Mouse (Mus musculus): ENCODE results near the gene Tas2r136. TPM values are rescaled to one million over a fixed set of nuclear protein-coding genes. Genes with fewer than 3 reads are reported as not detected.

The Tas2r136 gene
- polyA plus RNA-seq (2015; fragmentation: Nextera tagmentation; extraction: Ambion mirVana) = not detected in 2 replicates

DNA sequence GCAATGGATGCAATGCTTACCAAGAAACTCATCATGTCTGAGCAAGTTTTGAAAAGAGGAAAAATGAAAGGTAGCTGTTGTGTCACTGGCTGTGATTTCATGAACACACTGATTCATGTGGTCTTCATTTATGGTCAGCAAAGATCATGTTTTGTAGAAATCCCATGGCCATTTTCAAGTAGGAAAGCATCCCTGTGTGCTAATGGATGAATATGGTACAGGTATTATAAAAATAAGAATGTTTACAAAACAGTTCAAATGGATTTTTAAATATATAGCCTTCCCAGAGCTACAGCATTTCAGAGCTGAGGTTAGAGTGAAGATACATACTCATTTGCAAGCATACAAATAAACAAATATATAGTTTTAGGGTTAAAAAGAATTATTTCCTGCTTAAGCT lies at the start of gene Tas2r136:
TSS of gene Tas2r136 (minus strand) at position 101 of the 400 bp plus-strand sequence.
- no peak within 1 kb of the TSS for H3K9ac ChIP-seq (replicated peaks; ENCODE audit: low read depth)
- no peaks in the 10 kb centered on the region for H3K4me1 ChIP-seq (ENCODE audit: insufficient read depth, low read depth, low read length)
- ATAC-seq (no peak), DNase-seq (ENCODE audit: low spot score) (no peak)
- H3K4me2 ChIP-seq (replicated peaks; ENCODE audit: low read depth, low read length) = no peak within 1 kb of the TSS
- H3K27ac ChIP-seq (ENCODE audit: low read length) = no peak within 1 kb of the TSS
- no peaks in the 10 kb centered on the region for H3K27me3 ChIP-seq (replicated peaks; ENCODE audit: insufficient read depth, low read length)
- H3K9me3 ChIP-seq (ENCODE audit: low read length) = no peaks in the 10 kb centered on the region
- TF ChIP-seq EP300 (IDR thresholded peaks at IDR 0.05) (no peak), CTCF (IDR thresholded peaks at IDR 0.05) (no peak)
- no peak within 1 kb of the TSS for H3K4me3 ChIP-seq (ENCODE audit: low read depth, low read length)
- H3K36me3 ChIP-seq (ENCODE audit: insufficient read depth, low read length) = no peaks in the 10 kb centered on the region

DNA sequence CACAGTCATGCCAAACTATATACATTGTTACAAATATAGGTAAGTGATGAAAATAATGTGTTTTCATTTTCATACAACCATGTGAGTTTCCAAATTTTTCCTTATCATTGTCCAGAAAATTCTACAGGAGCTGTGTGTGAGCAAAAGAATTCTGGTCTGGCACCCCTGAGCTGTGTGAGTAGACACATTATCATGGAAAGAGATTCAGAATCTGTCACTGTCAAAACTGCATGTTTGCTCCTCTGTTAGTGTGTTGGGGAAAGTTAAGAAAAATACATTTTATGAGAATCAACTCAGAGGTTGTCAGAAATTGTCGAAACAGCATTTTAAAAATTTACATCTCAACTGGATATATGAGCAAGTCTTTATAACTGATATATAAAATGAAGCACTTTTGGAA lies 24.6 kb upstream of the Tas2r136 start, which contains the start of gene Tas2r117:
TSS of gene Tas2r117 (plus strand) at position 301 of the 400 bp plus-strand sequence.
- Histone ChIP-seq H3K4me2 (replicated peaks; ENCODE audit: low read depth, low read length) (no peak within 1 kb of the TSS), H3K36me3 (ENCODE audit: insufficient read depth, low read length) (no peaks in the 10 kb centered on the region), H3K9ac (replicated peaks; ENCODE audit: low read depth) (no peak within 1 kb of the TSS), H3K4me3 (ENCODE audit: low read depth, low read length) (no peak within 1 kb of the TSS), H3K27me3 (replicated peaks; ENCODE audit: insufficient read depth, low read length) (no peaks in the 10 kb centered on the region), H3K4me1 (ENCODE audit: insufficient read depth, low read depth, low read length) (no peaks in the 10 kb centered on the region), H3K27ac (ENCODE audit: low read length) (no peak within 1 kb of the TSS), H3K9me3 (ENCODE audit: low read length) (no peaks in the 10 kb centered on the region)
- DNase-seq (ENCODE audit: low spot score) (no peak), ATAC-seq (no peak)
- WGBS = 69% methylated on average over 1 of the region's 1 CpGs
- no peak for TF ChIP-seq EP300 (IDR thresholded peaks at IDR 0.05)
- TF ChIP-seq CTCF (IDR thresholded peaks at IDR 0.05) = no peak

DNA sequence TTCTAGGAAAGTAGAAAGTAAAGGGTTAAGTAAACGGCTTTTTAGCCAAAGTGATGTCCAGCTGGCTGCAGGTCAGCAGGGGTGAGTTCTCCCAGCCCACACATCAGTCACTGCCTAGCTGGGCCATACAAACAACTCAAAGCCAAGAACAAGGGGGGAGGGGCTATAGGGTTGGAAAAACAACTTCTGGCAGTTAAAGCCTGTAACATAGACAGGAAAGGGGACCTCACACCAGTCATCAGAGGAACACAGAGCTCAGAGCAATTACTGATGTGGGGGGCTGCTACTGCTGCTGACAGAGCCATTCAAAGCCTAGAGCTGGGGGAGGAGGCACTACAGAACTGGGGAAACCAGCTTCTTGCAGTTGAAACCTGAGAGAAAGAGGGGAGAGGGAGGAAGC lies 17.4 kb upstream of the Tas2r136 start:
- peak; percentile 27 for DNase-seq (ENCODE audit: low spot score)
- TF ChIP-seq EP300 (IDR thresholded peaks at IDR 0.05) = no peak
- TF ChIP-seq CTCF (IDR thresholded peaks at IDR 0.05) = no peak
- peak; percentile 55 for ATAC-seq
- H3K27ac ChIP-seq (ENCODE audit: low read length) = no peak overlapping the region
- no peaks in the 10 kb centered on the region for H3K4me1 ChIP-seq (ENCODE audit: insufficient read depth, low read depth, low read length)
- peaks cover 4% of the 10 kb centered on the region; the same call in 1 of the 2 replicates for H3K9me3 ChIP-seq (ENCODE audit: low read length)
- H3K4me2 ChIP-seq (replicated peaks; ENCODE audit: low read depth, low read length) = no peak overlapping the region
- no peak overlapping the region for H3K4me3 ChIP-seq (ENCODE audit: low read depth, low read length)
- H3K9ac ChIP-seq (replicated peaks; ENCODE audit: low read depth) = no peak overlapping the region
- H3K27me3 ChIP-seq (replicated peaks; ENCODE audit: insufficient read depth, low read length) = no peaks in the 10 kb centered on the region
- H3K36me3 ChIP-seq (ENCODE audit: insufficient read depth, low read length) = no peaks in the 10 kb centered on the region
- 5% methylated on average over 1 of the region's 1 CpGs for WGBS

DNA sequence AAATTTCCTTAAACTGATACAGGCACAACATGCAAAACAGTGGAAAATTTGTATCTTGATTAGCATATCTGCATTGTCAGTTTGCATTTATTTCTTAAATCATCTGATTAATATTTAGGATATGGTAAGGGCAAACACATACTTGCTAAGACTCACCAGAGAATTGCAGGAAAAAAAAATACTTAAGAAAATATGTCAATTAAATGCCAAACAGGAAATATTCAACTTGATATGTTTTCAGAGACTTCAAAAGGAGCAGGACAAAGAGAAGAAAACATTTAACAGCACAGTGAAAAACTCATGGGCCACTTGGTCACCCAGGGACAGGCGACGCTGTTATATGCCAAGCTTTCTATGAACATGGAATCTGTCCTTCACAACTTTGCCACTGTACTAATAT lies 16.1 kb downstream of the Tas2r136 start, which contains the start of gene Tas2r102:
TSS of gene Tas2r102 (plus strand) at position 301 of the 400 bp plus-strand sequence.
- H3K36me3 ChIP-seq (ENCODE audit: insufficient read depth, low read length) = no peaks in the 10 kb centered on the region
- H3K27me3 ChIP-seq (replicated peaks; ENCODE audit: insufficient read depth, low read length) = no peaks in the 10 kb centered on the region
- H3K4me2 ChIP-seq (replicated peaks; ENCODE audit: low read depth, low read length) = no peak within 1 kb of the TSS
- H3K9ac ChIP-seq (replicated peaks; ENCODE audit: low read depth) = no peak within 1 kb of the TSS
- no peak for DNase-seq (ENCODE audit: low spot score)
- TF ChIP-seq CTCF (IDR thresholded peaks at IDR 0.05) (no peak), EP300 (IDR thresholded peaks at IDR 0.05) (no peak)
- no peak for ATAC-seq
- 92% methylated on average over 2 of the region's 2 CpGs for WGBS
- no peaks in the 10 kb centered on the region for H3K9me3 ChIP-seq (ENCODE audit: low read length)
- H3K27ac ChIP-seq (ENCODE audit: low read length) = no peak within 1 kb of the TSS
- no peaks in the 10 kb centered on the region for H3K4me1 ChIP-seq (ENCODE audit: insufficient read depth, low read depth, low read length)
- H3K4me3 ChIP-seq (ENCODE audit: low read depth, low read length) = no peak within 1 kb of the TSS

DNA sequence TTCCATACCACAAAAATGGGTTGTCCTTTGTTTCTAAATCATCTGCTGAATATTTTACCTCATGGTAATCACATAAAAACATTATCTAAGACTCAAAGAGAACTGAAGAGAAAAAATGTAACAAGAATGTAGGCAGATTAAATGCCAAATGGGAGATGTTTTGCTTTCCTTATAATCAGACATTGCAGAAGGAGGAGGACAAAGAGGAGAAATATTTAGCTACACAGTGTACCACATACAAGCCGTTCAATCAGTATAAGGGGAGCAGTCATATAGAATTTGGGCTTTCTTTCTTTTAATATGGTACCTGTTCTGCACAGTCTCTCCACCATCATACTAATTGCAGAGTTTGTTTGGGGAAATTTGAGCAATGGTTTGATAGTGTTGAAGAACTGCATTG lies 23.5 kb downstream of the Tas2r136 start, which contains the start of gene Tas2r124:
TSS of gene Tas2r124 (plus strand) at position 301 of the 400 bp plus-strand sequence.
- no peaks in the 10 kb centered on the region for H3K27me3 ChIP-seq (replicated peaks; ENCODE audit: insufficient read depth, low read length)
- DNase-seq (ENCODE audit: low spot score) (no peak), ATAC-seq (no peak)
- no peaks in the 10 kb centered on the region for H3K36me3 ChIP-seq (ENCODE audit: insufficient read depth, low read length)
- H3K27ac ChIP-seq (ENCODE audit: low read length) = no peak within 1 kb of the TSS
- no peaks in the 10 kb centered on the region for H3K9me3 ChIP-seq (ENCODE audit: low read length)
- H3K9ac ChIP-seq (replicated peaks; ENCODE audit: low read depth) = no peak within 1 kb of the TSS
- no peak within 1 kb of the TSS for H3K4me3 ChIP-seq (ENCODE audit: low read depth, low read length)
- no peaks in the 10 kb centered on the region for H3K4me1 ChIP-seq (ENCODE audit: insufficient read depth, low read depth, low read length)
- no peak for TF ChIP-seq EP300 (IDR thresholded peaks at IDR 0.05)
- no peak for TF ChIP-seq CTCF (IDR thresholded peaks at IDR 0.05)
- H3K4me2 ChIP-seq (replicated peaks; ENCODE audit: low read depth, low read length) = no peak within 1 kb of the TSS
- 86% methylated on average over 1 of the region's 1 CpGs for WGBS

DNA sequence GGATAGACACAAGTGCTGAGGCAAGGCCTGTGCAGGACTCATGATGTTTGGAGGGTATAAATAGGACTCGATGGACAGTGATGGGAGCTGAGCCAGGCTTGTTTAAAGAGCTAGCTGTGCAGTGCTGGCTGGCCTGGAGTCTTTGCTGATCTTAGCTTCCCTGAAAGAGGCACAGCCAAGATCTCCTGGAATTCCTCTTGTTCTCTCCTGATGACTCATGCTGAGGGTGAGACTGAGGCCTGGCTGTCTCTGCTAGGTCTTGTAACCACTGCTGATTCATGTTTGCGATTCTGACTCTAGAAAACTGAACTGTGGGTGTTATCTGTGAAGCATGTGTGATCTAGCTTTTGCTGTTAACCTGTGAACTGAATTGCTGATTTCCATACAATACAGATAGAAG lies 27.8 kb downstream of the Tas2r136 start:
- WGBS = 69% methylated on average over 2 of the region's 2 CpGs
- Histone ChIP-seq H3K4me3 (ENCODE audit: low read depth, low read length) (no peak overlapping the region), H3K36me3 (ENCODE audit: insufficient read depth, low read length) (no peaks in the 10 kb centered on the region), H3K9me3 (ENCODE audit: low read length) (no peaks in the 10 kb centered on the region), H3K27me3 (replicated peaks; ENCODE audit: insufficient read depth, low read length) (no peaks in the 10 kb centered on the region), H3K9ac (replicated peaks; ENCODE audit: low read depth) (no peak overlapping the region), H3K4me2 (replicated peaks; ENCODE audit: low read depth, low read length) (no peak overlapping the region), H3K4me1 (ENCODE audit: insufficient read depth, low read depth, low read length) (no peaks in the 10 kb centered on the region), H3K27ac (ENCODE audit: low read length) (no peak overlapping the region)
- TF ChIP-seq CTCF (IDR thresholded peaks at IDR 0.05) (no peak), EP300 (IDR thresholded peaks at IDR 0.05) (no peak)
- ATAC-seq (no peak), DNase-seq (ENCODE audit: low spot score) (no peak)

DNA sequence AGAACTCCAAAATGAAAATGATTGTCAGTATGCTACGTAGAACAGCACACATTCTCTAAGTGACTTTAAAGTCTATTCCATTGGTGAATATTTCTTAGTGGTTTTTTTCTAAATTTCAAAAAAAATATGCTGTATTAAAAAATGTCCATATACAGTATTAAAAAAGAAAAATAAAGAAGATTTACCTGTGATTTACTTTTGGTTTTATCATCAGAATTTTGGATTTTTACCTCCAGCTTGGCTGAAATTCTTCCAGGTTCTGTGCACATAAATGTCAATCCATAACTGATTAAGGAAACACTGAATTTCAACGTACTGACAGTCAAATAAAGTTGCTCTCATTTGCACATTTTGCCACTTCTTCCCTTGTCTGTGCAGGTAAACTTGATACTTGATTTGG lies 40.0 kb downstream of the Tas2r136 start, which contains the start of gene Tas2r115:
TSS of gene Tas2r115 (minus strand) at position 101 of the 400 bp plus-strand sequence.
- no peak for ATAC-seq
- Histone ChIP-seq H3K9me3 (ENCODE audit: low read length) (no peaks in the 10 kb centered on the region), H3K27me3 (replicated peaks; ENCODE audit: insufficient read depth, low read length) (no peaks in the 10 kb centered on the region), H3K4me2 (replicated peaks; ENCODE audit: low read depth, low read length) (no peak within 1 kb of the TSS), H3K4me3 (ENCODE audit: low read depth, low read length) (no peak within 1 kb of the TSS), H3K4me1 (ENCODE audit: insufficient read depth, low read depth, low read length) (no peaks in the 10 kb centered on the region), H3K36me3 (ENCODE audit: insufficient read depth, low read length) (no peaks in the 10 kb centered on the region), H3K9ac (replicated peaks; ENCODE audit: low read depth) (no peak within 1 kb of the TSS), H3K27ac (ENCODE audit: low read length) (no peak within 1 kb of the TSS)
- no peak for DNase-seq (ENCODE audit: low spot score)
- 53% methylated on average over 2 of the region's 2 CpGs for WGBS
- TF ChIP-seq CTCF (IDR thresholded peaks at IDR 0.05) (no peak), EP300 (IDR thresholded peaks at IDR 0.05) (no peak)

Other genes with a start within 250 kb of the Tas2r136 start
- gene Prh1, start 208.4 kb downstream of the Tas2r136 start, polyA plus RNA-seq (2015; fragmentation: Nextera tagmentation; extraction: Ambion mirVana) = not detected in 2 replicates
- gene Prp2, start 182.2 kb downstream of the Tas2r136 start, polyA plus RNA-seq (2015; fragmentation: Nextera tagmentation; extraction: Ambion mirVana) = not detected in 2 replicates
- not detected in 2 replicates for gene A630073D07Rik, start 126.6 kb downstream of the Tas2r136 start, polyA plus RNA-seq (2015; fragmentation: Nextera tagmentation; extraction: Ambion mirVana)
- not detected in 2 replicates for gene Tas2r120, start 121.2 kb downstream of the Tas2r136 start, polyA plus RNA-seq (2015; fragmentation: Nextera tagmentation; extraction: Ambion mirVana)
- gene Tas2r121, start 77.2 kb downstream of the Tas2r136 start, polyA plus RNA-seq (2015; fragmentation: Nextera tagmentation; extraction: Ambion mirVana) = not detected in 2 replicates
- not detected in 2 replicates for gene Tas2r122, start 66.2 kb downstream of the Tas2r136 start, polyA plus RNA-seq (2015; fragmentation: Nextera tagmentation; extraction: Ambion mirVana)
- not detected in 2 replicates for gene Tas2r115, start 40.1 kb downstream of the Tas2r136 start, polyA plus RNA-seq (2015; fragmentation: Nextera tagmentation; extraction: Ambion mirVana)
- not detected in 2 replicates for gene Tas2r124, start 23.4 kb downstream of the Tas2r136 start, polyA plus RNA-seq (2015; fragmentation: Nextera tagmentation; extraction: Ambion mirVana)
- not detected in 2 replicates for gene Tas2r102, start 16.0 kb downstream of the Tas2r136 start, polyA plus RNA-seq (2015; fragmentation: Nextera tagmentation; extraction: Ambion mirVana)
- not detected in 2 replicates for gene Tas2r117, start 24.7 kb upstream of the Tas2r136 start, polyA plus RNA-seq (2015; fragmentation: Nextera tagmentation; extraction: Ambion mirVana)
- not detected in 2 replicates for gene Tas2r123, start 69.0 kb upstream of the Tas2r136 start, polyA plus RNA-seq (2015; fragmentation: Nextera tagmentation; extraction: Ambion mirVana)
- gene Tas2r116, start 77.3 kb upstream of the Tas2r136 start, polyA plus RNA-seq (2015; fragmentation: Nextera tagmentation; extraction: Ambion mirVana) = not detected in 2 replicates
- not detected in 2 replicates for gene Tas2r110, start 89.8 kb upstream of the Tas2r136 start, polyA plus RNA-seq (2015; fragmentation: Nextera tagmentation; extraction: Ambion mirVana)
- gene Tas2r113, start 114.8 kb upstream of the Tas2r136 start, polyA plus RNA-seq (2015; fragmentation: Nextera tagmentation; extraction: Ambion mirVana) = not detected in 2 replicates
- not detected in 2 replicates for gene Tas2r125, start 131.5 kb upstream of the Tas2r136 start, polyA plus RNA-seq (2015; fragmentation: Nextera tagmentation; extraction: Ambion mirVana)
- gene Tas2r129, start 172.9 kb upstream of the Tas2r136 start, polyA plus RNA-seq (2015; fragmentation: Nextera tagmentation; extraction: Ambion mirVana) = not detected in 2 replicates
- gene Tas2r131, start 179.8 kb upstream of the Tas2r136 start, polyA plus RNA-seq (2015; fragmentation: Nextera tagmentation; extraction: Ambion mirVana) = not detected in 2 replicates
- not detected in 2 replicates for gene Tas2r109, start 202.8 kb upstream of the Tas2r136 start, polyA plus RNA-seq (2015; fragmentation: Nextera tagmentation; extraction: Ambion mirVana)